Mouse (Mus musculus): ENCODE results near the gene Pgam5.

Gene Pgam5

GRCm38 (mm10) chr5:110269141-110270101 is at the start of gene Pgam5:
Pgam5 (minus strand) TSS chr5:110269913.
- DNase-seq (ENCODE audit: low read depth, low spot score), result peak; percentile 91

GRCm38 (mm10) chr5:110313127-110313526 is 43.4 kb upstream of the Pgam5 start:
- DNase-seq (ENCODE audit: low read depth, low spot score), result peak; percentile 51

GRCm38 (mm10) chr5:110308861-110309260 is 39.1 kb upstream of the Pgam5 start:
- DNase-seq (ENCODE audit: low read depth, low spot score), result no peak

GRCm38 (mm10) chr5:110300591-110300990 is 30.9 kb upstream of the Pgam5 start:
- no peak for DNase-seq (ENCODE audit: low read depth, low spot score)

GRCm38 (mm10) chr5:110296637-110297036 is 26.9 kb upstream of the Pgam5 start:
- DNase-seq (ENCODE audit: low read depth, low spot score), result no peak

DNA sequence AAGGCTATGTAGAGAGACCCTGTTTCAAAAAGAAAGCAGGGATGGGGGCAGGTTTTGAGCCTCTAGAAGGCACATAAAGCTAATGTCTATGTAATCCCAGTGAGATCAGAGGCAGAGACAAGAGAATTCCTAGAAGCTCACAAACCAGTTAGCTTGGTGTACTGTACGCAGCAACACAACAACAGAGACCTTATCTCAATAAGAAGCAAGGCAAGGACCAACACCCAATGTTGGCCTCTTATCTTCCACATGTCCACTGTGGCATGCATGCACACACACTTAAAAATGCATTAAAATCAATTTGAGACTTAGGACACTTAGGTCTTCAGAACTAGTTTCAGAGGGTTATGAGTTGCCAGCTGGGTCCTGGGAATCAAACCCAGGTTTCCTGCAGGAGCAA is 21.9 kb upstream of the Pgam5 start:
- DNase-seq (ENCODE audit: low read depth, low spot score), result no peak

DNA sequence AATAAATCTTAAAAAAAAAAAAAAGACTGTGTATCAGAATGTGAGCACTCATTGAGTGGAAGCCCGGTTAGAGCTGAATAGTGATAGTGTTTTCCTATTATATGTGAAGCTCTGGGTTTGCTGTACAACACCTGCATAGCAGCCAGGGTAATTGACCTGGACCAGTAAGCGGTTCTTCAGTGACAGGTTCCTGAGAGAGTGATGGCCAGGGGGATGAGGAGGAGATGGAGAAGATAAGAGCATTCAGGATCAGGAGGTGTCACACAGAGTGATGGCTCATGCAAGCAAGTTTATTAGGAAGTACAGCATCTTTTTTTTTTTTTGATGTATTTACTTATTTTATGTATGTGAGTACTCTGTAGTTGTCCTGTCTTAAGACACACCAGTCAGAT is 17.4 kb upstream of the Pgam5 start:
- DNase-seq (ENCODE audit: low read depth, low spot score), result peak; percentile 11

DNA sequence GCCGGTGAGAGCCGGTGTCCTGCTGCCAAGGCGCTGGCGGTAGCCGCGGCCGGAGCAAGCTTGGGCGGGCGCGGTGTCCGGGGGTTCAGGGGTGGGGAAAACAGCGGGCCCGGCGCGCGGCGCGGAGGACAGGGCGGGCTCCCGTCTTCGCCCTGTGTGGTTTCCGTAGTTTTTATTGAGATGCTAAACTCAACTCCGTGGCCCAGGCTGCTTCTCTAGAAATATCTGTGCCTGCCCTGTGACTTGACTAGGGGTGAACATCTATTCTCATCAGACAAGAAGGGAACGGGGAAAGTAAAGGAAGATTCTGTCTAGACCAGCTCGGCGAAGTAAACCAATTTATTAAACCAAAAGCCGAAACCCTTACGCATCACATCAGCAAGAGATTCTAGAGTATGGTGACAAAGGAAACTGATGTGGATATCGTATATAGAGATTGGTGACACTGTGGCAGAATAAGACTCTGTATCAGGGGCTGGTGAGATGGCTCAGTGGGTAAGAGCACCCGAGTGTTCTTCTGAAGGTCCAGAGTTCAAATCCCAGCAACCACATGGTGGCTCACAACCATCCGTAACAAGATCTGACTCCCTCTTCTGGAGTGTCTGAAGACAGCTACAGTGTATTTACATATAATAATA is 16.9 kb upstream of the Pgam5 start:
- no peak for DNase-seq (ENCODE audit: low read depth, low spot score)

DNA sequence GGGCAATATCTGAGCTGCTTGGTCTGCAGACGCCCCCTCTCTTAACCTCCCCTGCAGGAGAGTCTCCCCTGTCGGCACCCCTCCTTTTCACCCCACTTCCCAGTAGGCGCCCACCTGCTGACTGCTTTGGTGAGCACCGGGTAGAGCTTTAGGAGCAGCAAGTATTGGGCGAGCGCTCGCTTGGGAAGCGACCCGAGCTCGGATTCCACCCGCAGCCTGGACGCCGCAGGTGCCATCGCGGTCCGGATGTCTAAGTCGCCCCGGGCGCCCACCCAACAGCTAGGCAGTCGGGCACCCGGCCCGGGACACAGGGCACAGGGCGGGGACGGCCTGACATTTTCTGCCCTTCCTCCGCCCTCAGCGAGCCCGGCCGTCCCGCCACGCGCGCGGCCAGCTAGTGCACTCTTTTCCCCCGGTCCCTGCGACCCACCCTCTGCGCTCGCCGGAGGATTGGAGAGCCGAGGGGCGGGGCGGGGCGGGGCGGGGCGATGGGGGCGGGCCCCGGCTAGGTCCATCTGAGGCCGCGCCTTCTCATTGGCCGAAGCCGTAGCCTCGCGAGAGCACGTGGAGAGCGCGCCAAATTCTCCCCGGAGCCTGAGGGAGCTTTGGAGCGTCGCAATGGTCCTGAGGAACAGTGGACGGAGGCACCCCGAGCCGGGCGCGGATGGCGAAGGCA is 16.2 kb upstream of the Pgam5 start, which contains the start of the genes Pxmp2 and Pole:
Gene Pxmp2 (minus strand): TSS at position 417 of the 676 bp plus-strand sequence.
Gene Pole (plus strand): TSS at position 537 of the 676 bp plus-strand sequence.
- DNase-seq (ENCODE audit: low read depth, low spot score), result peak; percentile 96

DNA sequence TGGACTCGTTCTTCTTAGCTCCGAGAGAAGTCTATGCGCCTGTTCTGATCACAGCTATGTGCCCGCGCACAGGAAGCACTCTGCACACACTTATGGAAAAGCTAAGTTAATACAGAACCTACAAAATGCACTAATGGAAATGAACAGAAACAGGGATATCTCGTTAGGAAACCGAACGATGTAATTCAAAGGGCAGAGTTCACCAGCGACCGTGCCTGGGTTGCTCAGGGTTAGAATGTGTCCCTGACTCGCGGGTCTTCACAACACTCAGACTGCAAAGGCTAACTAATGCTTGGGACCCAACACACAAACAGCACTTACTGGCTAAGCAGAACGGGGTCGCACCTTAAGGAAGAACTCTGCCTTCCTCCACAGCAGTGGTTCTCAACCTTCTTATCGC is 15.4 kb upstream of the Pgam5 start:
- no peak for DNase-seq (ENCODE audit: low read depth, low spot score)

GRCm38 (mm10) chr5:110284536-110284935 is 14.8 kb upstream of the Pgam5 start:
- DNase-seq (ENCODE audit: low read depth, low spot score), result peak; percentile 92

DNA sequence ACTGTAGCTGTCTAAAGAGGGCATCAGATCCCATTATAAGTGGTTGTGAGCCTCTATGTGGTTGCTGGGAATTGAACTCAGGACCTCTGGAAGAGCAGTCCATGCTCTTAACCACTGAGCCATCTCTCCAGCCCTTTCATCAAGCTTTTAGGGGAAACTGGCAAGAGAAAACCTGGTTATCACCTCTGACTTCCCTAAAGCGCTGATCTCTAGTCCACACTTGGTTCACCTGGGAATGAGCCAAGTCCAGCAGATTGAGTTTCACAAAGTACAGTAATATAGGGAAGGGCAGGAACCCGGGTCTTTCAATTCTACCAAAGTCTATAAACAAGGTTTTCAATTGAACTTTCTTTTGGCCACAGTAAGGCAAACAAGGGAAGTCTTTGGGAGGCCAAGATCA is 12.3 kb upstream of the Pgam5 start:
- no peak for DNase-seq (ENCODE audit: low read depth, low spot score)

DNA sequence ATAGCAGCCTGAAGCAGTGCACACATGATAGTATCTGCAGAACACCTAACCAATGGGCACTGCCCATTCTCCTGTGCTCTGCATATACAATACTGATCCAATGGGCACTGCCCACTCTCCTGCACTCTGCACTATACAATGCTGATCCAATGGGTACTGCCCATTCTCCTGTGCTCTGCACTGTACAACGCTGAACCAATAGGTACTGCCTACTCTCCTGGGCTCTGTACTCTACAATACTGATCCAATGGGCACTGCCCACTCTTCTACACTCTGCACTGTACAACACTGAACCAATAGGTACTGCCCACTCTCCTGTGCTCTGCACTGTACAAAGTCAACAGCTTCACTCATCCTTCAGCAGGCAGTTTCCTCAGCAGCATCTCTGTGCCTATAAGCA is 7.2 kb upstream of the Pgam5 start:
- no peak for DNase-seq (ENCODE audit: low read depth, low spot score)

GRCm38 (mm10) chr5:110276391-110276790 is 6.7 kb upstream of the Pgam5 start:
- no peak for DNase-seq (ENCODE audit: low read depth, low spot score)

DNA sequence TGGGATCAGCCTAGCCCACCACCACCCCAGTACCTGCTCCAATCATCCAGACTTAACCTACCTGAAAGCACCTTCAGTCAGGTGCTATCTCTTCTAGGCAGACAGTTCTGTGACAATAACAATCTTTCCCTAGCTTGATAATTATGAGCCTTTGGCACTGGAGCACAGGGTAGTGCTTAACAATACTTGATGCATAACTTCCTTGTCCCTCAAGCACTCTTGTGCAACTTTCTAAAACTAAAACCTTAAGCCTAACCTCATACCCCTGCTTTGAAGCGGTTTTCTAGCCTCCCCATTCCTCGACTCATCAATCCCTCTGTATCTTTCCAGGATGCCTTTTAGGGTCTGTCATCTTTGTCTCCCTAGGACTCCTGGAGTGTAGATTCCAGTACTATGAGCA is 5.1 kb upstream of the Pgam5 start:
- DNase-seq (ENCODE audit: low read depth, low spot score), result no peak

DNA sequence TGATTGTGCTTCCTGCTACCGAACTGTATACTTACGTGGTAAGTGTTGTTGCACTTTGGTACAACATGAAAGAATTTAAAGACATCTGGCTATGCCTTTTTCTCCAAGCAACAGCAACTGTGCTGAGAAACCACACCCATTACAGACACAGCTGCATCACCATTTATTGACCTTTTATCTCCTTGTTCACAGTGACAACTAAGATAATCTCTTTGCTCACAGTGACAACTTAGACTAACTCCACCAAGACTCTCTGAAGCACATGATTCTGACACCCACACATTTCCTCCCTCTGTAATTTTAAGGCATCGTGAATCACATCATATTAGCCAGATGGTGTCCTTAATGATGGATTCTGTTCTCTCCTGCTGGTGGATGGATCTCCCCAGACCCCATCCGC is 4.4 kb upstream of the Pgam5 start:
- DNase-seq (ENCODE audit: low read depth, low spot score), result no peak

DNA sequence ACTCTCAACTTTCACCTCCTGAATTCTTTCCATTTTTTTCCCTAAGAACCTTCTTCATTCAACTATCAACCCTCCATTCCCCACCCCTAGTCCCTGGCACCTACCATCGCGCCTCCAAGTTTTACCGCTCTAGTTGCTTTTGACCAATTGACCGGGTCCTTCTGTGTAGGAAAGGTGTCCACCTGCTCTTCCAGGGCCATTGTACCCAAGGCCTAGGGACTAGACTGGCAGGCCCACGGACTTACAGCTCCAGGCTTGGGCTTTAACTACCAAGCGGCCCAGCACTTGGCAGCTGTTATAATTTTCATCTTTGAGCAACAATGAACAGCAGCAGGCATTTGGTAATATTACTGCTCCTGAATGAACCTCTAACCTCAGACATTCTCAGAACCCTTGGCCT is 529 bp upstream of the Pgam5 start:
- no peak for DNase-seq (ENCODE audit: low read depth, low spot score)

DNA sequence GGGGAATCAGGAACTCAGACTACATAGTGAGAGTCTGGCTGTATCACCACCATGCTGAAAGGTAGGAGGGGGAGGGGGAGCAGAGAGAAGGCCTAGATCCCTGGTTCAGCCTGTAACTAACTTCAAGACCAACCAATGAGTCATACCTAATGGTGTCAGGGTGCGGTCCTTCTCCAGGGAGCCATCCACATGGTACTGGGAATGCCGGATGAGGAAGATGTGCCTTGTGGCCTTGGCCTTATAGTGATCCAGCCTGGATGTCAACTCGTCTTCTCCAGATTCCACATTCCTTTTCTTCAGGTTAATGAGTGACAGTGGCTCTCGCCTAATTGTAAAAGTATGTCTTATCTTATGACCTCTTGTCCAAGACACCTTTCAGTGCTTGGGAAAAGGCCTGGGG is 2.8 kb downstream of the Pgam5 start:
- peak; percentile 53 for DNase-seq (ENCODE audit: low read depth, low spot score)

DNA sequence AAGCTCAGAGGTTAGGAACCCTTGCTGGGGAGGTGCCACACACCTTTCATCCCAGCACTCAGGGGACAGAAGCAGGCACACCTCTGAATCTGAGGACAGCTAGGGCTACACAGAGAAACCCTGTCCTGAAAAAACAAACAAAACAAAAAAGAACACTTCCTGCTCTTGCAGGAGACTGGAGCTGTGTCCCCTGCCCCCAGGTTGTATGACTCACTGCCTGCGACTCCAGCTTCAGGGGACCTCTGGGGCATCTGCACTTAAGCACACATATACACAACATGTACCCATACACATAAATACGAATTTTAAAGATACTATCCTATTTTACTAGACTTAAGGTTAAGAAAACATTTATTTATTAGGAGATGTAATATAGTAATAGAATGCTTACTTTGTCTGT is 25.6 kb downstream of the Pgam5 start:
- no peak for DNase-seq (ENCODE audit: low read depth, low spot score)

DNA sequence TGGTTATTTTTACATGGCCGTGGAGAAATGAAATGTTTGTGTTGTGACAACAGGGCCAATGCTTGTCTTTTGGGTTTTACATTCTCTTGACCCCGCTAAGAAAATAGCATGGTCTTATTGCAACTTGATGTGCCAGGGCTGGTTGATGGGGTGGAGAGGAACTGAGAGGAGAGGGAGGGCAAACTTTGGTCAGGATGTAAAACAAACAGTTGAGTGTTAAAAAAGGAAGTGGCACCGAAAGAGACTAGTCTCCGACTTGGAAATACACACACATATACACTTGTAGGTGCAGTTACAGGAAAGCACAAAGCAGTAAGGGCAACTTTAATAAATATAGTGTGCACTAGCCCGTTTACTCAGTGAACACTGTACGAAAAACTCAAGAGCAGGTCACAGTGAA is 37.4 kb downstream of the Pgam5 start:
- no peak for DNase-seq (ENCODE audit: low read depth, low spot score)

DNA sequence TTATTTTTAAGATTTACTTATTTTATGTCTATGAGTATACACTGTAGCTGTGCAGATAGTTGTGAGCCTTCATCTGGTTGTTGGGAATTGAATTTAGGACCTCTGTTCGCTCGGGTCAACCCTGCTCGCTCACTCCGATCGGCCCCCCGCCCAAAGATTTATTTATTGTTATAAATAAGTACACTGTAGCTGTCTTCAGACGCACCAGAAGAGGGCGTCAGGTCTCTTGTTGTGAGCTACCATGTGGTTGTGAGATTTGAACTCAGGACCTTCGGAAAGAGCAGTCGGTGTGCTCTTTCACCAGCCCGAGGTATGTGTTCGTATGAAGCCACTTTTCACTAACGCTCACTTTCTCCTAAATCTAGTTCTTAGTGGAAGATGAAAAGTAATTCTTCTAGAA is 38.1 kb downstream of the Pgam5 start:
- DNase-seq (ENCODE audit: low read depth, low spot score), result peak; percentile 72

DNA sequence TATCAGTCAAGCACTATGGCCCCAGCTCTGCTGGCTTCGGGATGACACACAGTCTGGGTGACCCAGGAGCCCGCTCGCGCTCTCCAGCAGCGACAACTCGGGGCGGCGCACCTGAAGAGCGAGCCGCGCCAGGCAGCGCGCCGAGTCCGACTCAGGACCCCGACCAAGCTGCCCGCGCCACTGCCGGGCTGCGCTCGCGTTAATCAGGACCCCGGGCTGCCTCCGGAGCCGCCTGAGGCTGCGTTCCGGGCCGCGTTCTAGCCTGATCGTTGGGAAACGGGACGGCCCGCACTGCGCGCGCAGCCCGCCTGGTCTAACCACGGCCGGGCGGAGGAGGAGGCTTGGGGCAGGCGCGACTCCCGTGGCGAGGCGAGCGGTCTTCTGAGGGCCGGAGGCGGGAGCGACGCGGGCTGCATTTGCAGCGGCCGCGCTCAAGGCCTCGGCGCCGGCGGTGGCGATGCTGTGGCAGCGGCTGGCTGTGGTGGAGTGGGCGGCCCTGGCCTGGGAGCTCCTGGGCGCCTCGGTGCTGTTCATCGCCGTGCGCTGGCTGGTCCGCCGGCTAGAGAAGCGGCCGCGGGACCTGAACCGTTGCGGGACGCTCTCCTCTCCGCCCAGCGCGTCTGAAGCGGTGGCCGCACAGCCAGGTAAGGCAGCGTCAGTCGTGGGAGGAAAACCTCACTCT is 38.8 kb downstream of the Pgam5 start, which contains the start of gene Ankle2:
Gene Ankle2 (plus strand): TSS at position 225 of the 682 bp plus-strand sequence.
- DNase-seq (ENCODE audit: low read depth, low spot score), result peak; percentile 93
